Mouse (Mus musculus): ENCODE data around the gene H2-T3. TPM values are rescaled to one million over a fixed set of nuclear protein-coding genes. Genes with fewer than 3 reads are reported as not detected.
A peak's percentile ranks its signal among the peaks of the same experiment; 100 is the strongest.
"Not testable (repeated sequence)": the region's sequence is repeated elsewhere in the genome, so short reads cannot be mapped to it uniquely, and the experiment has no call there.

H2-T3 gene
- polyA plus RNA-seq, 1 experiment from 2014 or later, result not detected

GRCm38 (mm10) chr17:36169094-36169493 lies 21.0 kb downstream of the H2-T3 start:
- not testable (repeated sequence) for H3K27ac ChIP-seq (ENCODE audit: low read depth, low read length); H3K9me3 ChIP-seq (replicated peaks; ENCODE audit: control insufficient read depth, low read length); H3K4me2 ChIP-seq; H3K4me1 ChIP-seq (ENCODE audit: control insufficient read depth, insufficient read depth, low read length); ATAC-seq (replicated peaks; ENCODE audit: insufficient number of reproducible peaks, low FRiP score, low TSS enrichment); H3K9ac ChIP-seq (ENCODE audit: low read depth, low read length); H3K36me3 ChIP-seq (ENCODE audit: control insufficient read depth, insufficient read depth, low read length); H3K4me3 ChIP-seq (ENCODE audit: low read depth, low read length)
- no CpG with 5 or more reads among the region's 1 CpGs for WGBS (ENCODE audit: insufficient replicate concordance)
- peaks cover 55% of the 10 kb centered on the region for H3K27me3 ChIP-seq (ENCODE audit: control insufficient read depth, insufficient read depth, low read length)

GRCm38 (mm10) chr17:36168039-36168652 lies 21.9 kb downstream of the H2-T3 start, which contains the start of gene Gm8909:
Gene Gm8909 (minus strand): TSS chr17:36168537.
- WGBS (ENCODE audit: insufficient replicate concordance), result 2% methylated on average over 62 of the region's 63 CpGs
- H3K9ac ChIP-seq (ENCODE audit: low read depth, low read length), result no peak within 1 kb of the TSS
- no peak for ATAC-seq (replicated peaks; ENCODE audit: insufficient number of reproducible peaks, low FRiP score, low TSS enrichment)

GRCm38 (mm10) chr17:36167306-36168038 lies 22.6 kb downstream of the H2-T3 start:
- Histone ChIP-seq H3K9me3 (replicated peaks; ENCODE audit: control insufficient read depth, low read length) (no peaks in the 10 kb centered on the region), H3K9ac (ENCODE audit: low read depth, low read length) (no peak overlapping the region), H3K36me3 (ENCODE audit: control insufficient read depth, insufficient read depth, low read length) (no peaks in the 10 kb centered on the region), H3K4me3 (ENCODE audit: low read depth, low read length) (peak overlapping the region; percentile 41), H3K4me2 (peak overlapping the region; percentile 59), H3K4me1 (ENCODE audit: control insufficient read depth, insufficient read depth, low read length) (no peaks in the 10 kb centered on the region; the same call in 1 of the 2 replicates), H3K27ac (ENCODE audit: low read depth, low read length) (no peak overlapping the region), H3K27me3 (ENCODE audit: control insufficient read depth, insufficient read depth, low read length) (peaks cover 58% of the 10 kb centered on the region)
- 2% methylated on average over 51 of the region's 51 CpGs for WGBS (ENCODE audit: insufficient replicate concordance)
- no peak for ATAC-seq (replicated peaks; ENCODE audit: insufficient number of reproducible peaks, low FRiP score, low TSS enrichment)

More at GRCm38 (mm10) chr17:36168039-36168652, 21.9 kb downstream of the H2-T3 start, which contains the start of gene Gm8909:
- Histone ChIP-seq H3K4me3 (ENCODE audit: low read depth, low read length) (peak within 1 kb of the TSS; percentile 41), H3K4me1 (ENCODE audit: control insufficient read depth, insufficient read depth, low read length) (no peaks in the 10 kb centered on the region; the same call in 1 of the 2 replicates), H3K9me3 (replicated peaks; ENCODE audit: control insufficient read depth, low read length) (no peaks in the 10 kb centered on the region), H3K27me3 (ENCODE audit: control insufficient read depth, insufficient read depth, low read length) (peaks cover 55% of the 10 kb centered on the region), H3K36me3 (ENCODE audit: control insufficient read depth, insufficient read depth, low read length) (no peaks in the 10 kb centered on the region), H3K27ac (ENCODE audit: low read depth, low read length) (no peak within 1 kb of the TSS), H3K4me2 (peak within 1 kb of the TSS; percentile 59)

GRCm38 (mm10) chr17:36166901-36167300 lies 23.2 kb downstream of the H2-T3 start:
- peaks cover 64% of the 10 kb centered on the region for H3K27me3 ChIP-seq (ENCODE audit: control insufficient read depth, insufficient read depth, low read length)
- not testable (repeated sequence) for ATAC-seq (replicated peaks; ENCODE audit: insufficient number of reproducible peaks, low FRiP score, low TSS enrichment); H3K27ac ChIP-seq (ENCODE audit: low read depth, low read length); H3K4me2 ChIP-seq; H3K9me3 ChIP-seq (replicated peaks; ENCODE audit: control insufficient read depth, low read length); H3K4me1 ChIP-seq (ENCODE audit: control insufficient read depth, insufficient read depth, low read length); H3K36me3 ChIP-seq (ENCODE audit: control insufficient read depth, insufficient read depth, low read length); H3K9ac ChIP-seq (ENCODE audit: low read depth, low read length); H3K4me3 ChIP-seq (ENCODE audit: low read depth, low read length)
- WGBS (ENCODE audit: insufficient replicate concordance), result 17% methylated on average over 2 of the region's 2 CpGs

- no peak for ATAC-seq (replicated peaks; ENCODE audit: insufficient number of reproducible peaks, low FRiP score, low TSS enrichment)
Measured at GRCm38 (mm10) chr17:36161129-36162051, 28.7 kb downstream of the H2-T3 start.

GRCm38 (mm10) chr17:36158264-36158663 lies 31.8 kb downstream of the H2-T3 start:
- H3K36me3 ChIP-seq (ENCODE audit: control insufficient read depth, insufficient read depth, low read length); ATAC-seq (replicated peaks; ENCODE audit: insufficient number of reproducible peaks, low FRiP score, low TSS enrichment); H3K9me3 ChIP-seq (replicated peaks; ENCODE audit: control insufficient read depth, low read length); H3K4me1 ChIP-seq (ENCODE audit: control insufficient read depth, insufficient read depth, low read length); H3K27ac ChIP-seq (ENCODE audit: low read depth, low read length); H3K9ac ChIP-seq (ENCODE audit: low read depth, low read length): not testable (repeated sequence)
- Histone ChIP-seq H3K27me3 (ENCODE audit: control insufficient read depth, insufficient read depth, low read length) (peaks cover 63% of the 10 kb centered on the region), H3K4me2 (peak overlapping the region; percentile 57), H3K4me3 (ENCODE audit: low read depth, low read length) (peak overlapping the region; percentile 28; the same call in 1 of the 2 replicates)
- WGBS (ENCODE audit: insufficient replicate concordance), result 23% methylated on average over 11 of the region's 11 CpGs

More at GRCm38 (mm10) chr17:36161129-36162051, 28.7 kb downstream of the H2-T3 start:
- H3K9ac ChIP-seq (ENCODE audit: low read depth, low read length), result no peak overlapping the region
- 2% methylated on average over 54 of the region's 56 CpGs for WGBS (ENCODE audit: insufficient replicate concordance)
- no peak overlapping the region for H3K27ac ChIP-seq (ENCODE audit: low read depth, low read length)
- H3K36me3 ChIP-seq (ENCODE audit: control insufficient read depth, insufficient read depth, low read length), result no peaks in the 10 kb centered on the region
- peak overlapping the region; percentile 26 for H3K4me3 ChIP-seq (ENCODE audit: low read depth, low read length)
- H3K9me3 ChIP-seq (replicated peaks; ENCODE audit: control insufficient read depth, low read length), result no peaks in the 10 kb centered on the region
- peaks cover 4% of the 10 kb centered on the region; the same call in 1 of the 2 replicates for H3K4me1 ChIP-seq (ENCODE audit: control insufficient read depth, insufficient read depth, low read length)
- H3K4me2 ChIP-seq, result peak overlapping the region; percentile 47
- peaks cover 58% of the 10 kb centered on the region for H3K27me3 ChIP-seq (ENCODE audit: control insufficient read depth, insufficient read depth, low read length)

- WGBS (ENCODE audit: insufficient replicate concordance), result 0% methylated on average over 36 of the region's 36 CpGs
- Histone ChIP-seq H3K27me3 (ENCODE audit: control insufficient read depth, insufficient read depth, low read length) (peaks cover 63% of the 10 kb centered on the region), H3K4me3 (ENCODE audit: low read depth, low read length) (peak overlapping the region; percentile 28), H3K4me2 (peak overlapping the region; percentile 57)
- H3K27ac ChIP-seq (ENCODE audit: low read depth, low read length); ATAC-seq (replicated peaks; ENCODE audit: insufficient number of reproducible peaks, low FRiP score, low TSS enrichment); H3K4me1 ChIP-seq (ENCODE audit: control insufficient read depth, insufficient read depth, low read length); H3K36me3 ChIP-seq (ENCODE audit: control insufficient read depth, insufficient read depth, low read length); H3K9ac ChIP-seq (ENCODE audit: low read depth, low read length); H3K9me3 ChIP-seq (replicated peaks; ENCODE audit: control insufficient read depth, low read length): not testable (repeated sequence)
Measured at GRCm38 (mm10) chr17:36157782-36158181, 32.3 kb downstream of the H2-T3 start.
